In genomic region chr6:122490929-122491512, GRCm38 (mm10) we compare ENCODE assay signal across 8 mouse cellular contexts. TPM values are rescaled to one million over a fixed set of nuclear protein-coding genes. Genes with fewer than 3 reads are reported as not detected.
DNase-seq lines count a peak whose midpoint lies in the region; ATAC-seq lines count a peak whose summit lies in the region.

No protein-coding gene starts in this region.

- H3K27ac ChIP-seq in kidney, embryonic 15.5 days, result peak overlapping the region; percentile 73
- peak overlapping the region; percentile 69 for H3K27ac ChIP-seq in embryonic facial prominence, embryonic 11.5 days (replicated peaks; ENCODE audit: low read depth, low read length)
- no peak overlapping the region for H3K27ac ChIP-seq in intestine, embryonic 15.5 days

- no peaks in the 10 kb centered on the region for H3K36me3 ChIP-seq in kidney, embryonic 15.5 days
- no peaks in the 10 kb centered on the region for H3K36me3 ChIP-seq in embryonic facial prominence, embryonic 11.5 days (replicated peaks; ENCODE audit: control insufficient read depth, insufficient read depth, low read depth, low read length)
- H3K36me3 ChIP-seq in intestine, embryonic 15.5 days, result no peaks in the 10 kb centered on the region

- H3K9ac ChIP-seq in kidney, embryonic 15.5 days, result peak overlapping the region; percentile 32
- peak overlapping the region; percentile 70 for H3K9ac ChIP-seq in embryonic facial prominence, embryonic 11.5 days (replicated peaks; ENCODE audit: low read length)
- peak overlapping the region; percentile 34 for H3K9ac ChIP-seq in intestine, embryonic 15.5 days

- intact Hi-C loops in gastrocnemius, postnatal 14 days (cut with DNase I; ENCODE audit: low total_unique reads), result no loop called here

- H3K4me2 ChIP-seq in kidney, embryonic 15.5 days, result peak overlapping the region; percentile 66
- H3K4me2 ChIP-seq in embryonic facial prominence, embryonic 11.5 days (ENCODE audit: low read depth, low read length), result peak overlapping the region; percentile 45
- peak overlapping the region; percentile 76 for H3K4me2 ChIP-seq in intestine, embryonic 15.5 days (replicated peaks)

- 36% methylated on average over 15 of the region's 15 CpGs for WGBS in kidney, embryonic 15.5 days
- 19% methylated on average over 15 of the region's 15 CpGs for WGBS in embryonic facial prominence, embryonic 11.5 days
- 17% methylated on average over 15 of the region's 15 CpGs for WGBS in intestine, embryonic 15.5 days

- H3K9me3 ChIP-seq in kidney, embryonic 15.5 days (replicated peaks), result no peaks in the 10 kb centered on the region
- H3K9me3 ChIP-seq in embryonic facial prominence, embryonic 11.5 days (replicated peaks; ENCODE audit: control insufficient read depth, low read length), result no peaks in the 10 kb centered on the region
- no peaks in the 10 kb centered on the region for H3K9me3 ChIP-seq in intestine, embryonic 15.5 days

- peak overlapping the region; percentile 46 for H3K4me3 ChIP-seq in kidney, embryonic 15.5 days (replicated peaks)
- H3K4me3 ChIP-seq in embryonic facial prominence, embryonic 11.5 days (ENCODE audit: low read depth, low read length), result peak overlapping the region; percentile 36
- H3K4me3 ChIP-seq in intestine, embryonic 15.5 days (replicated peaks), result peak overlapping the region; percentile 29

- no peak for ATAC-seq in kidney, embryonic 15.5 days (replicated peaks; ENCODE audit: low FRiP score)
- no peak for ATAC-seq in embryonic facial prominence, embryonic 11.5 days (replicated peaks; ENCODE audit: insufficient number of reproducible peaks, low FRiP score, low TSS enrichment, low read depth)
- 0 out of 2 replicates have a peak, but pooled peaks have one; percentile 19 for ATAC-seq in intestine, embryonic 15.5 days
- no peak for ATAC-seq in monocyte, adult 5-6 weeks (replicated peaks; ENCODE audit: insufficient number of reproducible peaks, low FRiP score, low TSS enrichment, poor library complexity, severe bottlenecking)

- DNase-seq in kidney, postnatal 10 days, result no peak
- peak; percentile 46 for DNase-seq in embryonic facial prominence, embryonic 11.5 days (ENCODE audit: low spot score)
- peak; percentile 36 for DNase-seq in neural tube, embryonic 10.5 days (ENCODE audit: extremely low spot score, low spot score)
- no peak for DNase-seq in gastrocnemius, postnatal 14 days
- DNase-seq in kidney, postnatal 36 days, result no peak

- H3K4me1 ChIP-seq in kidney, embryonic 15.5 days, result peaks cover 43% of the 10 kb centered on the region
- peaks cover 4% of the 10 kb centered on the region; the same call in 1 of the 2 replicates for H3K4me1 ChIP-seq in embryonic facial prominence, embryonic 11.5 days (ENCODE audit: control insufficient read depth, insufficient read depth, low read length)
- peaks cover 17% of the 10 kb centered on the region for H3K4me1 ChIP-seq in intestine, embryonic 15.5 days (replicated peaks)

- H3K27me3 ChIP-seq in kidney, embryonic 15.5 days, result peaks cover 23% of the 10 kb centered on the region
- no peaks in the 10 kb centered on the region for H3K27me3 ChIP-seq in embryonic facial prominence, embryonic 11.5 days (ENCODE audit: control insufficient read depth, insufficient read depth, low read length)
- peaks cover 6% of the 10 kb centered on the region; the same call in 1 of the 2 replicates for H3K27me3 ChIP-seq in intestine, embryonic 15.5 days (replicated peaks)

RNA-seq across cellular contexts. Expression of gene Rimklb, which starts 7.5 kb away (rescaled TPM):
- polyA plus RNA-seq in kidney, embryonic 15.5 days (2015; fragmentation: Nextera tagmentation; extraction: Ambion mirVana), result 15.3 and 16.2 TPM in 2 replicates
- polyA plus RNA-seq in embryonic facial prominence, embryonic 11.5 days (2014; fragmentation: Nextera tagmentation; extraction: Ambion mirVana), result 50.8 and 62.3 TPM in 2 replicates
- 6.4 and 6.9 TPM in 2 replicates for polyA plus RNA-seq in intestine, embryonic 15.5 days (2015; fragmentation: Nextera tagmentation; extraction: Ambion mirVana)
- not detected in 3 replicates for total RNA-seq in monocyte, adult 5-6 weeks (2017)
- 1 to 10 TPM in 1 of 2 experiments, under 1 TPM in 1; 1.00 to 2.4 TPM for total RNA-seq in gastrocnemius, postnatal 14 days (2021)

RNA-seq across cellular contexts. Expression of gene Mfap5, which starts 14.6 kb away (rescaled TPM):
- polyA plus RNA-seq in kidney, embryonic 15.5 days (2015; fragmentation: Nextera tagmentation; extraction: Ambion mirVana), result 23.4 and 32.8 TPM in 2 replicates
- 0.60 and 1.9 TPM in 2 replicates for polyA plus RNA-seq in embryonic facial prominence, embryonic 11.5 days (2014; fragmentation: Nextera tagmentation; extraction: Ambion mirVana)
- polyA plus RNA-seq in intestine, embryonic 15.5 days (2015; fragmentation: Nextera tagmentation; extraction: Ambion mirVana), result 8.8 and 9.9 TPM in 2 replicates
- not detected in 3 replicates for total RNA-seq in monocyte, adult 5-6 weeks (2017)
- 100 to 1,000 TPM in 1 of 2 experiments, 10 to 100 TPM in 1; 92.6 to 115 TPM for total RNA-seq in gastrocnemius, postnatal 14 days (2021)

Comparison
In these comparisons a context has a peak if more than half of its experiments do, and no peak if none do; other contexts are left out.
1. DNase-seq: peak in embryonic facial prominence, embryonic 11.5 days (single experiment) and neural tube, embryonic 10.5 days (single experiment); none in kidney, postnatal 10 days (single experiment), gastrocnemius, postnatal 14 days (single experiment) and kidney, postnatal 36 days (0 of 2).
2. Peak in every context shown above with its lines, with median percentiles within 50 percentile points of each other: H3K4me2 ChIP-seq, H3K4me3 ChIP-seq and H3K9ac ChIP-seq.